Mouse (Mus musculus) hindbrain, embryonic 15.5 days (tissue): ENCODE measurements around the gene Qprt. TPM values are rescaled to one million over a fixed set of nuclear protein-coding genes. Genes with fewer than 3 reads are reported as not detected.
A peak's percentile ranks its signal among the peaks of the same experiment; 100 is the strongest.

Experiments used
- ATAC-seq: fragments of 200-750 bp; cut with Nextera tagmentation; 2 replicates; pipeline ENCODE4 v1.8.0; 2017; ENCODE audit warnings: low read depth, moderate number of reproducible peaks, moderate TSS enrichment; ENCODE audit not compliant: low FRiP score
- H3K27ac ChIP-seq: fragments of 300-500 bp; sonication (generic); replicated peaks from 2 replicates; pipeline ENCODE4 v1.5.1; 2015; ENCODE audit warnings: mild to moderate bottlenecking, inconsistent platforms
- H3K27me3 ChIP-seq: fragments of 300-500 bp; sonication (generic); 2 replicates; pipeline ENCODE4 v1.6.1; 2015; ENCODE audit warnings: control low read depth, inconsistent platforms
- H3K36me3 ChIP-seq: fragments of 300-500 bp; sonication (generic); 2 replicates; pipeline ENCODE4 v1.6.1; 2015; ENCODE audit warnings: control low read depth, inconsistent platforms
- H3K4me1 ChIP-seq: fragments of 300-500 bp; sonication (generic); replicated peaks from 2 replicates; pipeline ENCODE4 v1.6.1; 2015; ENCODE audit warnings: control low read depth, inconsistent platforms
- H3K4me2 ChIP-seq: fragments of 300-500 bp; sonication (generic); 2 replicates; pipeline ENCODE4 v1.6.1; 2015; ENCODE audit warnings: moderate library complexity, mild to moderate bottlenecking, inconsistent platforms
- H3K4me3 ChIP-seq: fragments of 300-500 bp; sonication (generic); 2 replicates; pipeline ENCODE4 v1.5.1; 2015; ENCODE audit warnings: mild to moderate bottlenecking, inconsistent platforms
- H3K9ac ChIP-seq: fragments of 300-500 bp; sonication (generic); 2 replicates; pipeline ENCODE4 v1.6.1; 2015; ENCODE audit warnings: inconsistent platforms
- H3K9me3 ChIP-seq: fragments of 300-500 bp; sonication (generic); 2 replicates; pipeline ENCODE4 v1.6.1; 2016; ENCODE audit warnings: control low read depth, inconsistent platforms
- WGBS: fragments of 180-500 bp; shearing (Covaris S2); methylation state at CpG from one replicate; pipeline ENCODE4 v1.1.7; 2015; 5-methylcytosine and 5-hydroxymethylcytosine counted together
- polyA plus RNA-seq: library from polyadenylated mRNA; unstranded; fragments of >200 nt; fragmentation: Nextera tagmentation; extraction: Ambion mirVana; gene quantifications from 2 replicates; pipeline ENCODE4 v1.2.1, GENCODE M21; 2015

Qprt gene
- polyA plus RNA-seq, 1 experiment from 2014 or later, result 0.70 TPM

DNA sequence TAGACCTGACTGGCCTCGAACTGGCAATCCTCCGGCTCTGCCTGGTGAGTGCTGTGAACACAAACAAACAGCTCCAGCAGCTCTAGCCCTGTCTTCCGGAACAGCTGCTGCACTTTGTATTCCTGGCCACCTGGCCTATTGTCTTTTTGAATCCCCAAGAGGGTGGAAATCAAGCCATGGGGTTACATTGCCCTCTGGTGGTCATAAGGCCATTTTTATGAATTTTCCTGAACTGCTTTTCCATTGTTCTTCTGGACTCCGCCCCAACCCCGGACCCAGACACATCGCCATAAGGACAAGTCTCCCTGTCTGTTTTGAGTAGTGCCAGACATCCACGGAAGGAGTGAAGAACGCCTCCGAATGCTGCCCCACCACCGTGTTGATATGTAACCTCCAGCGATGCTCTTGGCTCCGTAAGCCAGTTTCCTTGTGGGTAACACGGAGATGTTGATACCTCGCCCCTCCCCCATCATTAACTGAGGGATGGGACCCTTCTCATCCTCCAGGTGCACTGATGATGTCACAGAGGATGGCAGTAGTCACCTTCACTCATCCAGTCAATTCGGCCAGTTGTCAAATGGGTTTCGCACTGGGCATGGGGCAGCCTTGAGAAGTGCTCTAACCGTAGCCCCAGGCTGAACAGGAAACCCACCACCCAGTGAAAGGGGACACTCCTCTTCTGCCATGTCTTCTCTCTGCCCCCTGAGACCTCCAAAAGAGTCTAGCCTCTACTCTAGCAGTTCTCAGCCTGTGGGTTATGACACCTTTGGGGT, 17.3 kb downstream of the Qprt start:
- WGBS, result 17% methylated on average over 17 of the region's 17 CpGs
- ATAC-seq, result peak; percentile 84
- Histone ChIP-seq H3K9ac (no peak overlapping the region), H3K27me3 (no peaks in the 10 kb centered on the region), H3K9me3 (no peaks in the 10 kb centered on the region), H3K27ac (peak overlapping the region; percentile 60), H3K4me2 (peak overlapping the region; percentile 52), H3K36me3 (no peaks in the 10 kb centered on the region), H3K4me3 (peak overlapping the region; percentile 27), H3K4me1 (peaks cover 11% of the 10 kb centered on the region)

DNA sequence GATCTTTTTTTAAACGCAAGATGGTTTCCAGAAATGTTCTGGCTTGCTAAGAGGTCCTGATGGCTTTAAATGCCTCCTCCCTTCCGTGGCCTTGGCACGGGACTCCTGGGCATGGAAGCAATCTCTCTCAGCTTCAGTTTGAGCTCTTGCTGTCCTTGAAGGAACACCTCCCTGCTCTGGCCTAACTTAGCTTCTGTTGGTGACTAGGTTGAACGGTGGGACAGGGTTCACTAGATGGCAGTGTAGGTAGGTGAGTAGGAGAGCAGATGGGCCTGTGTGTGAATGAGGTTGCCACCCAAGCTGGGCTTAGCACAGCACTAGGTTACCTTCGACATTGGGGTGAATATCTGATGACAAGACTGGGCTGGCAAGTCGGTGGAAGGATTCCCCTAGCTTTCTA, 18.1 kb downstream of the Qprt start:
- Histone ChIP-seq H3K9ac (no peak overlapping the region), H3K4me2 (no peak overlapping the region), H3K27me3 (no peaks in the 10 kb centered on the region), H3K36me3 (no peaks in the 10 kb centered on the region), H3K4me1 (peaks cover 11% of the 10 kb centered on the region), H3K9me3 (no peaks in the 10 kb centered on the region), H3K27ac (peak overlapping the region; percentile 52), H3K4me3 (no peak overlapping the region)
- ATAC-seq, result no peak
- WGBS, result 68% methylated on average over 6 of the region's 6 CpGs

DNA sequence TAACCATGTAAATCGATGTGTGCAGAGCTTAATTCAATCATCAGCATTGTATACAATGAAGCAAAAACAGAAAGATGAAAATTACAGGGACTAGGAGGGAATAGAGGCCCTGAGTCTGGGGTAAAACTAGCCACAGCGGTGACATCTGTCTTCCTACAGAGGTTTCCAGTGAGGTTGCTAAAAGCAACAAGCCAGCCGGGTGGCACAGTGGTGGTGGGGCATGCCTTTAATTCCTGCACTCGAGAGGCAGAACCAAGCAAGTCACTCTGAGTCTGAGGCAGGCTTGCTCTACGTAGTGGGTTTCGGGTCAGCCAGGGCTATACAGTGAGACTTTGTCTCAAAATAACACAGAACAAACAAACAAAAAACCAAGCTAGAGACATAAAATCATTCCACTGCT, 19.9 kb downstream of the Qprt start:
- no peaks in the 10 kb centered on the region for H3K27me3 ChIP-seq
- no peaks in the 10 kb centered on the region for H3K36me3 ChIP-seq
- peaks cover 11% of the 10 kb centered on the region for H3K4me1 ChIP-seq
- 82% methylated on average over 6 of the region's 6 CpGs for WGBS
- H3K27ac ChIP-seq, result no peak overlapping the region
- H3K9ac ChIP-seq, result no peak overlapping the region
- H3K4me3 ChIP-seq, result no peak overlapping the region
- H3K9me3 ChIP-seq, result no peaks in the 10 kb centered on the region
- no peak overlapping the region for H3K4me2 ChIP-seq
- no peak for ATAC-seq

DNA sequence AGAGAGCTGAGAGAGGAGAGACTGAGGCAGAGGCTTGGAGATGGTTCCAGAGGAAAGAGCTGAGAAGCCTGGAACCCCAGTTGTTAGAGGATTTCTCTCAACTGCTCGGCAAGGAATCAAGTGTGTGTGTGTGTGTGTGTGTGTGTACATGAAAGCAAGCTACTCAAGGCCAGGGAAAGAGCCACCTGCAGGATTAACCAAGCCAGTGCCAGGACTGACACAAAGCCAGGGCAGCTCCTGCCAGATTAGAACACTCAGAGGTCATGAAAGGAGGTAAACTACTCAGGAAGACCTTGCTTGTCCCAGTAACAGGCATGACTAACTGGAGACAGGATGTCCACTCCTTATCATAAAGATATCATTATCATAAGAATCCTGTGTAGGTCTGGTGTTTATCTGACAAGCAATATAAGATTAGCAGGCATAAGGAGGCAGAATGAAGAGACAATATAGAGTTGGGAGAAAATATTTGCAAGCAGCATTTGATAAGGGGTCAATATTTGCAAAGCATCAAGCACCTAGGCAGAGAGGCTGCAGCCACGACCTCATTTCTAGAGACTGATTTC, 20.5 kb downstream of the Qprt start:
- H3K4me1 ChIP-seq, result peaks cover 11% of the 10 kb centered on the region
- H3K4me3 ChIP-seq, result no peak overlapping the region
- no peak overlapping the region for H3K27ac ChIP-seq
- no peaks in the 10 kb centered on the region for H3K36me3 ChIP-seq
- no peaks in the 10 kb centered on the region for H3K9me3 ChIP-seq
- no peak overlapping the region for H3K9ac ChIP-seq
- ATAC-seq, result no peak
- H3K27me3 ChIP-seq, result no peaks in the 10 kb centered on the region
- no peak overlapping the region for H3K4me2 ChIP-seq
- 53% methylated on average over 2 of the region's 2 CpGs for WGBS

DNA sequence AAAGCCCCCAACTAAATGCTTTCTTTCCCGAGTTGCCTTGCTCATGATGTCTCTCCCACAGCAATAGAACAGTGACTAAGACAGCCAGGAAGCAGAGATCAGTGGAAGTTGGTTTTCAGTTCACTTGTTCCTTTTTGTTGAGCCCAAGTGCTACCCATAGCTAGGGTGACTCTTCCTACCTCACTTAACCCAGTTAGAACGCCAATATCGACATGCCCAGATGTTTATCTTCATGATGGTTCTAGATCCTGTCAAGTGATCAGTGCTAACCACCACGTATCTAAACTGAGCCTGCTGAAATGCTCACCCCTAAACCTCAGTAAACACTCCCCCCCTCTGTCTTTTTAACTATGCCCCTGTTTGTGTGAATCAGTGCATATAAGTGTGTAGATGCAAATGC, 22.5 kb downstream of the Qprt start:
- no peak for ATAC-seq
- no peaks in the 10 kb centered on the region for H3K9me3 ChIP-seq
- H3K4me2 ChIP-seq, result no peak overlapping the region
- no peak overlapping the region for H3K9ac ChIP-seq
- 85% methylated on average over 4 of the region's 4 CpGs for WGBS
- peaks cover 6% of the 10 kb centered on the region for H3K4me1 ChIP-seq
- no peak overlapping the region for H3K4me3 ChIP-seq
- no peak overlapping the region for H3K27ac ChIP-seq
- no peaks in the 10 kb centered on the region for H3K27me3 ChIP-seq
- no peaks in the 10 kb centered on the region for H3K36me3 ChIP-seq

DNA sequence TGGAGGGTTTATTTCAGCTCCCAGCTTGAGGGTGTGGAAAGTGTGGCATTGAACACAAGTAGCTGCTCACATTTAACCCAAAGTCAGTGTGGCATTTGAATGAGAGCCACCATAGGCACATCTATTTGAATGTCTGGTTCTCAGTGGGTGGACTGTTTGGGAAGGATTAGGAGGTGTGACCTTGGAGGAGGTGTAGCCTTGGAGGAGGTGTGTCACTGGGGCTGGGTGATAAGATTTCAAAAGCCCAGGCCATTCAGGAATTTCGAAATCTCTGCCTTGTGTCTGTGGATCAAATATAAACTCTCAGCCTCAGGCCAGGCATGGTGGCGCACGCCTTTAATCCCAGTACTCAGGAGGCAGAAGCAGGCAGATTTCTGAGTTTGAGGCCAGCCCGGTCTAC, 23.1 kb downstream of the Qprt start:
- Histone ChIP-seq H3K4me2 (no peak overlapping the region), H3K4me1 (peaks cover under 1% of the 10 kb centered on the region; the same call in 1 of the 2 replicates), H3K9ac (no peak overlapping the region), H3K4me3 (no peak overlapping the region), H3K27ac (no peak overlapping the region), H3K9me3 (no peaks in the 10 kb centered on the region), H3K36me3 (no peaks in the 10 kb centered on the region), H3K27me3 (no peaks in the 10 kb centered on the region)
- WGBS, result 91% methylated on average over 4 of the region's 4 CpGs
- ATAC-seq, result no peak

DNA sequence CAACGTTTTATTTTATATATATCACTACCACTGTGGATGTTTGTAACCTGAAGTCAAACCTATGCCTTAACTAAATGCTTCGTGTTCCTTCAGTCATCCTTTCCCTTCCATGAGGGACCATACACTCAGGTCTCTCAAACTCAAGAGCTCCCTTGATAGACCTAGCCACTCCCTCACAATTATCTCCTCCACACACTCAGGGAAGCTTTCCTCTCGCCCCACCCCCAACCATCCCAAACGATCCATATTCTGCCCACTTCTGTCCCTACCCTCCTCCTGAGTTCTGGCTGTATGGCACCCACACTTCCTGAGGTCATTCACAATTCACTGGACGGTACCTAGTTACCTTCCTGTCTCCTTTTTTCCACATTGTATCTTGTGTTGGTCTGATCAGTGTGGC, 23.5 kb downstream of the Qprt start:
- Histone ChIP-seq H3K9ac (no peak overlapping the region), H3K27me3 (no peaks in the 10 kb centered on the region), H3K36me3 (no peaks in the 10 kb centered on the region), H3K27ac (no peak overlapping the region), H3K4me2 (no peak overlapping the region), H3K4me1 (no peaks in the 10 kb centered on the region), H3K9me3 (no peaks in the 10 kb centered on the region), H3K4me3 (no peak overlapping the region)
- no peak for ATAC-seq
- 87% methylated on average over 5 of the region's 5 CpGs for WGBS

DNA sequence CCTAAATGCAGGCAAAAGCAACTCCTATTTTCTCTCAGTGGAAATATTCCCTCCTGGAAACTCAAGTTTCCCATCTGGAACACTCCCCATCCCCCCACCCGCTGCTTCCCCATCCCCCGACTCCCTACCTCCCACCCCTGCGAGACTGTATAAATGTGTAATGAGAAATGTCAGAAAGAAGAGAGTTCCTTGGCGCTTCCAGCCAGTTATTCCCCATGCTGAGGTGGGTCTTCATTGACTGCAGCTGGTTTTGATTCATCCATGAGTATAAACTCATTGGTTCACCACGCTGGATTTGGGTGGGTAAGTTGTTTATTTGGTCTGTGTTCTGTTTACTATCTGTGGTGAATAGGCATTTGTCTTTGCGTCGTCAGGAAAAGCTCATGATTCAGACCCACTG, 25.6 kb downstream of the Qprt start:
- H3K4me2 ChIP-seq, result no peak overlapping the region
- no peak for ATAC-seq
- no peaks in the 10 kb centered on the region for H3K36me3 ChIP-seq
- 83% methylated on average over 7 of the region's 7 CpGs for WGBS
- no peak overlapping the region for H3K27ac ChIP-seq
- no peaks in the 10 kb centered on the region for H3K27me3 ChIP-seq
- no peak overlapping the region for H3K4me3 ChIP-seq
- no peak overlapping the region for H3K9ac ChIP-seq
- no peaks in the 10 kb centered on the region for H3K4me1 ChIP-seq
- H3K9me3 ChIP-seq, result no peaks in the 10 kb centered on the region

DNA sequence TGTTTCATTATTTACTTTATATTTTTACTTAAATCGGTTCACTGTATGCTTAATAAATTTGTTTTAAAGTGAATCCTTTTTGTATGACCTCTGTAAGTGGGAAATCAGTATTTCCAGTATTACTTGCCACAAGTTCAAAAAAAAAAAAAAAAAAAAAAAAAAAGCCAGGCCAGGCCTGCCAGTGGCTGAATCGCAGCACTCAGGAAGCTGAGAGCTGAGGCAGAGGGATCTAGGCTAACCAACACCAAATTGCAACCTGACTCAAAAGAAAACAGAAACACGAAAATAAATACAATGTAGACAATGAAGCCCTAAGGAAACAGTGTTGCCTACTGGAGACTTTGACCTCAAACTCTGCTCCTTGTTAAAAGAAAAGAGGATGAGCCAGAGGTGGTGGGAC, 28.1 kb downstream of the Qprt start:
- Histone ChIP-seq H3K9ac (no peak overlapping the region), H3K27ac (no peak overlapping the region), H3K4me2 (no peak overlapping the region), H3K36me3 (no peaks in the 10 kb centered on the region), H3K27me3 (no peaks in the 10 kb centered on the region), H3K4me3 (no peak overlapping the region), H3K4me1 (peaks cover 3% of the 10 kb centered on the region; the same call in 1 of the 2 replicates), H3K9me3 (no peaks in the 10 kb centered on the region)
- no peak for ATAC-seq
- 87% methylated on average over 3 of the region's 3 CpGs for WGBS

DNA sequence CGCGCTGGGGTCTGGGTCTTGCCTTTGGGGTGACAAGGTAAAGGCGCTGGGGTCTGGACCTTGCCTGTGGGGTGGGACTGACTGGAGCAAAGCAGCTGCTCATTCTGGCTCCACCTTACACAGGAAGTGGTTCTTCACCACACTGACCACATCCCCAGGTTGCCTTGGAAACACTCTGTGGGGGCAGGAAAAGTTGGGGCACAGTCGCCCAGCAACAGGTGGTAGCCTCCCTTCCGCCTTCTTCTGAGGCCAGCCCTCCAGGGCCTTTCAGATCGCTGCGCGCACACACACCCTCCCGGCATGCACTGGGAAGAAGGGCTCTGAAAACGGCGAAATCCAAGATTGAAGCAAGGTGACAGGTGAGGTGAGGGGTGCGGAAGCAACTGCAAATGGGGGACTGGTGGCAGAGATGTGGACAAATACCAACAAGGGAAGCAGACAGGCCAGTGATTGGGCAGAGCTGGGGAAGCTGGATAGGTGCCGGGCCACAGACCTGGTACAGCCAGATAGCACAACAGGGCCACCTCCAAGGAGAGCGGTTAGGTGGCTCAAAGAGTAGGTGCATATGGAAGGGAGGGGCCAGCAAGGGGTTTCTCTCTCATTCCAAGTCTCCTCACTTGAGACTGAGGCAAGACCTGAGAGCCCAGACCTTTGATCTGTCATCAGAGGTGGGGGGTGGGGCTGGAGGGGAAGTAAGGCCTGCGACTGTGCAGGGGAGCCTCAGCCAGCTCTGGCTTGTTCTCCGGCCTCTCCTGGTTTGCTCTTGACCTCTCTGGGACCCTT, 30.7 kb downstream of the Qprt start, which contains the start of gene AI467606:
TSS of gene AI467606 (plus strand) at position 246 of the 783 bp plus-strand sequence.
- Histone ChIP-seq H3K27ac (no peak within 1 kb of the TSS), H3K9ac (no peak within 1 kb of the TSS), H3K4me3 (no peak within 1 kb of the TSS), H3K4me1 (peaks cover 4% of the 10 kb centered on the region; the same call in 1 of the 2 replicates), H3K27me3 (no peaks in the 10 kb centered on the region), H3K36me3 (no peaks in the 10 kb centered on the region), H3K9me3 (no peaks in the 10 kb centered on the region), H3K4me2 (0 out of 2 replicates have a peak within 1 kb of the TSS, but pooled peaks have one; percentile 9)
- WGBS, result 72% methylated on average over 16 of the region's 16 CpGs
- ATAC-seq, result no peak

DNA sequence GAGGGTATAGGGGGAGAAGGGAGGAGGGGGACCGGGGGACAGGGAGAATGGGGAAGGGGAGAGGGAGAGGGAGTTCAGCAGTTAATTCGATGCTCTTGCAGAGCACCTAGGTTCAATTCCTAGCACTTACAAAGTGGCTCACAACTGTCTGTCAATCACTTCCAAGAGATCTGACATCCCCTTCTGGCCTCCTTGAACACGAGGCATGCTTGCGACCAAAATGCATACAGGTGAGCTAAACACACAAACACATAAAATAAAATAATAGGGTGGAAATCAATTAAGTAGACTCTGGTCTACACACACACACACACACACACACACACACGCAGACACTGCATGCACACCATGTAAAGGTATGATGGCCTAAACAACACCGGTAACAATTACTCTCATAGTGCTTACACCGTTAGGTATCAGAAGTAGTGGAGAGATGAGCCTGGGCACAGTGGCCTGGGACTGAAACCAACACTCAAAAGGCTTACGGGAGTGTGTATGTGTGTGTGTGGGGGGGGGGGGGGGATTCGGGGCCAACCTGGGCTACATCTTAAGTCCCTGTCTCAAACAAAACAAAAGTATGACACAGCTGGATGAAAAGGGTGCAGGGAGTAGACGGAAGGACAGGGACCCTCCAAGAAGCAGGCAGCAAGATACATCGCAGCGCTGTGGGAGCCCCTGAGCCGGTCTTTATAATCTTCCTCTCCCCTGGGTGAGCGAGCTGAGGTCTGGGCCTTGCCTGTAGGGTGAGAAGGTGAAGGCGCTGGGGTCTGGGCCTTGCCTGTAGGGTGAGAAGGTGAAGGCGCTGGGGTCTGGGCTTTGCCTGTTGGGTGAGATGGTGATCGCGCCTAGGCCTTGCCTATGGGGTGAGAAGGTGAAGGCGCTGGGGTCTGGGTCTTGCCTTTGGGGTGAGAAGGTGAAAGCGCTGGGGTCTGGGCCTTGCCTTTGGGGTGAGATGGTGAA, 31.6 kb downstream of the Qprt start:
- no peak overlapping the region for H3K4me3 ChIP-seq
- no peaks in the 10 kb centered on the region for H3K9me3 ChIP-seq
- peaks cover 4% of the 10 kb centered on the region; the same call in 1 of the 2 replicates for H3K4me1 ChIP-seq
- no peak for ATAC-seq
- H3K9ac ChIP-seq, result no peak overlapping the region
- H3K27ac ChIP-seq, result no peak overlapping the region
- H3K4me2 ChIP-seq, result no peak overlapping the region
- no peaks in the 10 kb centered on the region for H3K36me3 ChIP-seq
- WGBS, result 87% methylated on average over 20 of the region's 20 CpGs
- H3K27me3 ChIP-seq, result no peaks in the 10 kb centered on the region
